Mouse (Mus musculus): ENCODE measurements around the gene Celsr1. TPM values are rescaled to one million over a fixed set of nuclear protein-coding genes. Genes with fewer than 3 reads are reported as not detected.

The Celsr1 gene
- polyA plus RNA-seq, 1 experiment = 2.9 TPM

DNA sequence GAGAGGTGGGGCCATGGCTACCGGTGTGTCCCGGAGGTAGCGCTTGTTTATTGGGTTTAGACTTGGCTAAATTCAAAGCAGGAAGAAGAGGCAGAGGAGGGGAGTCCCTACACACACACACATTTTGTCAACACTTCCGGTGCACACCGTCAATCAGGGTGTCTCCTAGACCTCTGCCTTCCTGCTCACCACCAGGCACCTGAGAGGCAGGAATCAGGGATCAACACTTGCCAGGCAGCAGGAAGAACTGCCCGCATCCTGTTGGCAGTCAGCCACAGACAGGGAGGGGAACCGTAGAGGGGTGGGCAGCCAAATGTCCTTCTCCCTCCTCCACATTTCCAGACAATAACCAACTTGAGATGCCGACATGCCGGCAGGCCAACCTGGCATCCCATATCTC lies 56.5 kb downstream of the Celsr1 start:
- no peak for TF ChIP-seq CTCF (IDR thresholded peaks at IDR 0.05; ENCODE audit: extremely low read depth, insufficient read length, insufficient replicate concordance, low read depth, low read length)
- TF ChIP-seq POLR2A (IDR thresholded peaks at IDR 0.05; ENCODE audit: low read depth, low read length) = no peak
- Histone ChIP-seq H3K27ac (ENCODE audit: insufficient read depth, low read depth, low read length) (no peak overlapping the region), H3K4me1 (ENCODE audit: control insufficient read depth, insufficient read depth, insufficient read length, low read length) (no peaks in the 10 kb centered on the region), H3K4me3 (ENCODE audit: low read depth, low read length) (no peak overlapping the region), H3K27me3 (ENCODE audit: control insufficient read depth, insufficient read depth, low read length) (no peaks in the 10 kb centered on the region), H3K36me3 (ENCODE audit: control insufficient read depth, insufficient read depth, low read length) (no peaks in the 10 kb centered on the region)
- WGBS = 55% methylated on average over 9 of the region's 9 CpGs

DNA sequence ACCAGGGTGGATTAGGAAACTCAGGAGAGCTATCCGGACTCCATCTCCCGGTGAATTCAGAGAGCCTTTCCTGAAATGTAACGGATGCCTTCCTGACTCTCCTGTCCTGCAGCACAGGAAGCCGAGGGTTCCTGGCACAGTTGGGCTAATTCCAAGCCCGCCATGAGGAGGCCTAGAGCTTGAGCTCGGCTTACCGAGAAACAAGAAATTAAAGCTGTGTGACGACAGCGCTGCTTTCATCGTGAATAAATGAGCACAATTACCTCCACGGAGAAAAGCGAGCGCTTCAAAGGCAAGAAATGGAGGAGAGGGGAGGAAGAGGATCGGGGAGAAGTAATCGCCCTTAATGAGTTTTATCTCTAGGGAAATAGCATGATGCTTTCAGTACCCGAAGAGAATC lies 57.8 kb downstream of the Celsr1 start:
- Histone ChIP-seq H3K36me3 (ENCODE audit: control insufficient read depth, insufficient read depth, low read length) (no peaks in the 10 kb centered on the region), H3K4me3 (ENCODE audit: low read depth, low read length) (no peak overlapping the region), H3K27me3 (ENCODE audit: control insufficient read depth, insufficient read depth, low read length) (no peaks in the 10 kb centered on the region), H3K4me1 (ENCODE audit: control insufficient read depth, insufficient read depth, insufficient read length, low read length) (no peaks in the 10 kb centered on the region), H3K27ac (ENCODE audit: insufficient read depth, low read depth, low read length) (no peak overlapping the region)
- TF ChIP-seq CTCF (IDR thresholded peaks at IDR 0.05; ENCODE audit: extremely low read depth, insufficient read length, insufficient replicate concordance, low read depth, low read length) = no peak
- 84% methylated on average over 16 of the region's 16 CpGs for WGBS

DNA sequence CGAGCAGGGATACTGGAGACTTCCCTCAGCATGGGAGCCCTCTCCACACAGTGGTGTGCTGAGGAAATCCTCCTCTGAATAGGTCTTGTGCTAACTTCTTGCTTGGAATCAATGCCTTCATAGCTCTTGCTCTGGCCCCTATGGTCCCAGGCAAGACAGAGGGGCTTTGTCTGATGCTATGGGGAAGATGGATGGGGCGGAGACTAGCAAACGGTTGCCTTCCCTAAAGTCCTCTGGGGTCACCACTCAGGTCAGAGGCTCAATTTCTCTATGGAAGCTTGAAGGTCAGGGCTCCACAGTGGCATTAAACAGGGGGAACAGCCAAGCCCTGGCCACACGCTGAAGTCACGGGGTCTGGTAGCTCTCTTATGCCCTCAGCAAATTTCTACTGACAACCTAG lies 62.0 kb downstream of the Celsr1 start:
- Histone ChIP-seq H3K27me3 (ENCODE audit: control insufficient read depth, insufficient read depth, low read length) (no peaks in the 10 kb centered on the region), H3K4me1 (ENCODE audit: control insufficient read depth, insufficient read depth, insufficient read length, low read length) (peaks cover 7% of the 10 kb centered on the region), H3K27ac (ENCODE audit: insufficient read depth, low read depth, low read length) (no peak overlapping the region), H3K4me3 (ENCODE audit: low read depth, low read length) (no peak overlapping the region), H3K36me3 (ENCODE audit: control insufficient read depth, insufficient read depth, low read length) (no peaks in the 10 kb centered on the region)
- no peak for TF ChIP-seq POLR2A (IDR thresholded peaks at IDR 0.05; ENCODE audit: low read depth, low read length)
- TF ChIP-seq CTCF (IDR thresholded peaks at IDR 0.05; ENCODE audit: extremely low read depth, insufficient read length, insufficient replicate concordance, low read depth, low read length) = no peak
- WGBS = 86% methylated on average over 5 of the region's 5 CpGs

DNA sequence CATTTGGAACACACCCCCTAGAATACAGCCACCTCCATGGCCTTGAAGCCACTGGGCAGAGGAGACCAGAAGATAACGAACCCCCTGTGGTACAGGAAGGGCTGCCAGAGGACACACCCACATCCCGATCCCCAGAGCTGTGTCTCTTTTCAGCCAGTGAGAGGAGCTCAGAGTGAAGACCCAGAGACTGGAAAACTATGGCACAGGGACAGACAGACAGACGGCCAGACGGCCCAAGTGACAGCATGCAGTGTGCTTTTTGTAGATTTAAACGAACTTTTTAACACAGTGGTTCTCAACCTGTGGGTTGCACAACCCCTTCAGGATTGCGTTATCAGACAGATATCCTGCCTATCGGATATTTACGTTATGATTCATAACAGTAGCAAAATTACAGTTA lies 63.1 kb downstream of the Celsr1 start:
- 15% methylated on average over 8 of the region's 8 CpGs for WGBS
- no peak overlapping the region for H3K4me3 ChIP-seq (ENCODE audit: low read depth, low read length)
- peaks cover 7% of the 10 kb centered on the region for H3K4me1 ChIP-seq (ENCODE audit: control insufficient read depth, insufficient read depth, insufficient read length, low read length)
- H3K36me3 ChIP-seq (ENCODE audit: control insufficient read depth, insufficient read depth, low read length) = no peaks in the 10 kb centered on the region
- TF ChIP-seq CTCF (IDR thresholded peaks at IDR 0.05; ENCODE audit: extremely low read depth, insufficient read length, insufficient replicate concordance, low read depth, low read length) (no peak), POLR2A (IDR thresholded peaks at IDR 0.05; ENCODE audit: low read depth, low read length) (no peak)
- no peak overlapping the region for H3K27ac ChIP-seq (ENCODE audit: insufficient read depth, low read depth, low read length)
- H3K27me3 ChIP-seq (ENCODE audit: control insufficient read depth, insufficient read depth, low read length) = no peaks in the 10 kb centered on the region

GRCm38 (mm10) chr15:85969707-85970153 lies 63.8 kb downstream of the Celsr1 start:
- H3K27me3 ChIP-seq (ENCODE audit: control insufficient read depth, insufficient read depth, low read length) = no peaks in the 10 kb centered on the region
- no peak overlapping the region for H3K27ac ChIP-seq (ENCODE audit: insufficient read depth, low read depth, low read length)
- WGBS = 17% methylated on average over 3 of the region's 3 CpGs
- no peak overlapping the region for H3K4me3 ChIP-seq (ENCODE audit: low read depth, low read length)
- H3K4me1 ChIP-seq (ENCODE audit: control insufficient read depth, insufficient read depth, insufficient read length, low read length) = peaks cover 7% of the 10 kb centered on the region
- no peak for TF ChIP-seq POLR2A (IDR thresholded peaks at IDR 0.05; ENCODE audit: low read depth, low read length)
- TF ChIP-seq CTCF (IDR thresholded peaks at IDR 0.05; ENCODE audit: extremely low read depth, insufficient read length, insufficient replicate concordance, low read depth, low read length) = no peak
- no peaks in the 10 kb centered on the region for H3K36me3 ChIP-seq (ENCODE audit: control insufficient read depth, insufficient read depth, low read length)

GRCm38 (mm10) chr15:85969291-85969690 lies 64.3 kb downstream of the Celsr1 start:
- Histone ChIP-seq H3K27me3 (ENCODE audit: control insufficient read depth, insufficient read depth, low read length) (no peaks in the 10 kb centered on the region), H3K4me3 (ENCODE audit: low read depth, low read length) (no peak overlapping the region), H3K27ac (ENCODE audit: insufficient read depth, low read depth, low read length) (no peak overlapping the region), H3K4me1 (ENCODE audit: control insufficient read depth, insufficient read depth, insufficient read length, low read length) (peaks cover 7% of the 10 kb centered on the region), H3K36me3 (ENCODE audit: control insufficient read depth, insufficient read depth, low read length) (no peaks in the 10 kb centered on the region)
- 83% methylated on average over 7 of the region's 7 CpGs for WGBS
- TF ChIP-seq POLR2A (IDR thresholded peaks at IDR 0.05; ENCODE audit: low read depth, low read length) = no peak
- TF ChIP-seq CTCF (IDR thresholded peaks at IDR 0.05; ENCODE audit: extremely low read depth, insufficient read length, insufficient replicate concordance, low read depth, low read length) = no peak

DNA sequence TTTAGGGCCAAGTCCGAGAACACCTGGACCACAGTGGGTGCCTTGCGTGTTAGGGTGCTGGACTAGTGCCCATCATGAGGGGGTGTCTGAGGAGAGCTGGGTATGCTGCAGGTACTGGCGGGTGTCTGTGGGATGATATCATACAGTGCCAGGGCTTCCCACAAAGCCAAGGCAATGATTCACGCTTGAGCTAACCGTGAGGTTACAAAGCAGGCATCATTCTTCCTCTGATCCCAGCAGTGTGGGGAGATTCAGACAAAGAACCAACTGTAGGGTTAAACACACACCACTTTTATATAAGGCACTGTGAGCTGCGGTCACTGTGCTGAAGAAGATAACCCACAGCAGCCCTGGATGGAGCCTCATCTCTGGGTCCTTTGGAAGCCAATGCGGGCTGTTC lies 67.5 kb downstream of the Celsr1 start:
- Histone ChIP-seq H3K4me3 (ENCODE audit: low read depth, low read length) (no peak overlapping the region), H3K27ac (ENCODE audit: insufficient read depth, low read depth, low read length) (no peak overlapping the region), H3K36me3 (ENCODE audit: control insufficient read depth, insufficient read depth, low read length) (no peaks in the 10 kb centered on the region), H3K4me1 (ENCODE audit: control insufficient read depth, insufficient read depth, insufficient read length, low read length) (peaks cover 7% of the 10 kb centered on the region), H3K27me3 (ENCODE audit: control insufficient read depth, insufficient read depth, low read length) (no peaks in the 10 kb centered on the region)
- TF ChIP-seq POLR2A (IDR thresholded peaks at IDR 0.05; ENCODE audit: low read depth, low read length) (no peak), CTCF (IDR thresholded peaks at IDR 0.05; ENCODE audit: extremely low read depth, insufficient read length, insufficient replicate concordance, low read depth, low read length) (no peak)
- WGBS = 92% methylated on average over 7 of the region's 7 CpGs
